Mouse (Mus musculus) midbrain, embryonic 16.5 days (tissue): Measurements from ENCODE around the gene Gigyf2. TPM values are rescaled to one million over a fixed set of nuclear protein-coding genes. Genes with fewer than 3 reads are reported as not detected.

Source experiments
- ATAC-seq: fragments of 200-750 bp; cut with Nextera tagmentation; 2 replicates; pipeline ENCODE4 v1.8.0; 2017; ENCODE audit warnings: moderate TSS enrichment
- H3K27ac ChIP-seq: fragments of 300-500 bp; sonication (generic); 2 replicates; pipeline ENCODE4 v1.5.1; 2014; ENCODE audit warnings: mild to moderate bottlenecking, low read length, mixed read lengths
- H3K27me3 ChIP-seq: fragments of 300-500 bp; sonication (generic); 2 replicates; pipeline ENCODE4 v1.6.1; 2014; ENCODE audit warnings: low read depth, low read length, mixed read lengths; ENCODE audit not compliant: control insufficient read depth, insufficient read depth
- H3K36me3 ChIP-seq: fragments of 300-500 bp; sonication (generic); 2 replicates; pipeline ENCODE4 v1.6.1; 2014; ENCODE audit warnings: mild to moderate bottlenecking, low read length, moderate library complexity, mixed read lengths; ENCODE audit not compliant: control insufficient read depth, insufficient read depth
- H3K4me1 ChIP-seq: fragments of 300-500 bp; sonication (generic); 2 replicates; pipeline ENCODE4 v1.6.1; 2014; ENCODE audit warnings: mild to moderate bottlenecking, low read length, mixed read lengths; ENCODE audit not compliant: control insufficient read depth, insufficient read depth
- H3K4me2 ChIP-seq: fragments of 300-500 bp; sonication (generic); 2 replicates; pipeline ENCODE4 v1.6.1; 2014; ENCODE audit warnings: mild to moderate bottlenecking, low read length, mixed read lengths
- H3K4me3 ChIP-seq: fragments of 300-500 bp; sonication (generic); 2 replicates; pipeline ENCODE4 v1.5.1; 2014; ENCODE audit warnings: low read depth, mild to moderate bottlenecking, low read length, moderate library complexity, mixed read lengths
- H3K9ac ChIP-seq: fragments of 300-500 bp; sonication (generic); 2 replicates; pipeline ENCODE4 v1.6.1; 2014; ENCODE audit warnings: low read depth, low read length, mixed read lengths
- H3K9me3 ChIP-seq: fragments of 300-500 bp; sonication (generic); replicated peaks from 2 replicates; pipeline ENCODE4 v1.6.1; 2014; ENCODE audit warnings: mild to moderate bottlenecking, low read length, mixed read lengths; ENCODE audit not compliant: control insufficient read depth, poor library complexity, severe bottlenecking
- WGBS: fragments of 180-500 bp; shearing (Covaris S2); extraction: QIAGEN DNeasy Blood & Tissue Kit; methylation state at CpG from one replicate; pipeline ENCODE4 v1.1.7; 2014; 5-methylcytosine and 5-hydroxymethylcytosine counted together
- polyA plus RNA-seq: library from polyadenylated mRNA; unstranded; fragments of >200 nt; fragmentation: Nextera tagmentation; extraction: Ambion mirVana; gene quantifications from 2 replicates; pipeline ENCODE4 v1.2.1, GENCODE M21; 2015

The Gigyf2 gene
- polyA plus RNA-seq, 1 experiment from 2014 or later = 66.4 TPM

- H3K27ac ChIP-seq = no peak overlapping the region
- H3K9me3 ChIP-seq = no peaks in the 10 kb centered on the region; the same call in 1 of the 2 replicates
- ATAC-seq = no peak
- H3K9ac ChIP-seq = no peak overlapping the region
- H3K27me3 ChIP-seq = no peaks in the 10 kb centered on the region
- no peaks in the 10 kb centered on the region for H3K4me1 ChIP-seq
- H3K4me2 ChIP-seq = no peak overlapping the region
- H3K36me3 ChIP-seq = no peaks in the 10 kb centered on the region
- H3K4me3 ChIP-seq = no peak overlapping the region
- 91% methylated on average over 8 of the region's 8 CpGs for WGBS
These were observed 12.8 kb upstream of the Gigyf2 start for GRCm38 (mm10) chr1:87313843-87314570.

- Histone ChIP-seq H3K4me3 (no peak overlapping the region), H3K4me2 (no peak overlapping the region), H3K4me1 (no peaks in the 10 kb centered on the region), H3K9me3 (peaks cover 7% of the 10 kb centered on the region), H3K27ac (no peak overlapping the region), H3K27me3 (no peaks in the 10 kb centered on the region), H3K36me3 (no peaks in the 10 kb centered on the region), H3K9ac (no peak overlapping the region)
- 92% methylated on average over 2 of the region's 2 CpGs for WGBS
- no peak for ATAC-seq
These were observed 11.4 kb upstream of the Gigyf2 start for GRCm38 (mm10) chr1:87315431-87315830.

- Histone ChIP-seq H3K9me3 (peaks cover 9% of the 10 kb centered on the region), H3K4me2 (no peak overlapping the region), H3K4me3 (no peak overlapping the region), H3K4me1 (no peaks in the 10 kb centered on the region), H3K27ac (no peak overlapping the region), H3K9ac (no peak overlapping the region), H3K27me3 (no peaks in the 10 kb centered on the region), H3K36me3 (no peaks in the 10 kb centered on the region)
- WGBS = 79% methylated on average over 2 of the region's 2 CpGs
- no peak for ATAC-seq
These were observed 10.9 kb upstream of the Gigyf2 start for GRCm38 (mm10) chr1:87315894-87316293.

DNA sequence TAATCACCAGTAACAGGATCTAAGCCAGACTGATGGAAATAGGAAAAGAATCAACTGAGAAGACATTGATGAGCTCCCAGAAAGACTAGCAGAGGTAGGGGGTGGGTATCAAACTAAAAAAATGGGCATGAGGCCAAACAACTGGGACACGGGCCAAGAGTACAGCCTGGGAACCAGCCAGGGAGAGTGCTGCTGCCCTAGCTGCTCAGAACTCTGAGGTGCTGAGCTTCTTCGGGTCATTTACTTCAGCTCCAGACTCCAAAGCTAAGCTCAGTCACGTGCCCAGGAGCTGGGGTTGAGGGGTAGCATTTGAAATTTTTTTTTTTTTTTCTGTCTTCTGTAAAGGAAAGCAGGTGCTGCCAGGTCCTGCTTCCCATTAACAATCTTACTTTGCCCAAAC lies 10.1 kb upstream of the Gigyf2 start:
- no peaks in the 10 kb centered on the region for H3K4me1 ChIP-seq
- no peak overlapping the region for H3K27ac ChIP-seq
- no peak overlapping the region for H3K4me2 ChIP-seq
- H3K9ac ChIP-seq = no peak overlapping the region
- WGBS = 47% methylated on average over 3 of the region's 3 CpGs
- H3K4me3 ChIP-seq = no peak overlapping the region
- no peaks in the 10 kb centered on the region for H3K27me3 ChIP-seq
- no peaks in the 10 kb centered on the region for H3K36me3 ChIP-seq
- ATAC-seq = no peak
- peaks cover 17% of the 10 kb centered on the region for H3K9me3 ChIP-seq

- no peak overlapping the region for H3K9ac ChIP-seq
- no peaks in the 10 kb centered on the region for H3K4me1 ChIP-seq
- H3K4me2 ChIP-seq = no peak overlapping the region
- no peaks in the 10 kb centered on the region for H3K27me3 ChIP-seq
- WGBS = 0% methylated on average over 1 of the region's 1 CpGs
- no peaks in the 10 kb centered on the region for H3K36me3 ChIP-seq
- no peak overlapping the region for H3K27ac ChIP-seq
- peaks cover 20% of the 10 kb centered on the region for H3K9me3 ChIP-seq
- ATAC-seq = no peak
- no peak overlapping the region for H3K4me3 ChIP-seq
These were observed 5.7 kb upstream of the Gigyf2 start for GRCm38 (mm10) chr1:87321071-87321470.

- H3K4me1 ChIP-seq = no peaks in the 10 kb centered on the region
- no peak overlapping the region for H3K27ac ChIP-seq
- no peak for ATAC-seq
- H3K27me3 ChIP-seq = no peaks in the 10 kb centered on the region
- no peaks in the 10 kb centered on the region for H3K36me3 ChIP-seq
- H3K9me3 ChIP-seq = peaks cover 20% of the 10 kb centered on the region
- no peak overlapping the region for H3K4me2 ChIP-seq
- 93% methylated on average over 3 of the region's 3 CpGs for WGBS
- no peak overlapping the region for H3K4me3 ChIP-seq
- H3K9ac ChIP-seq = no peak overlapping the region
These were observed 4.0 kb upstream of the Gigyf2 start for GRCm38 (mm10) chr1:87322778-87323177.

DNA sequence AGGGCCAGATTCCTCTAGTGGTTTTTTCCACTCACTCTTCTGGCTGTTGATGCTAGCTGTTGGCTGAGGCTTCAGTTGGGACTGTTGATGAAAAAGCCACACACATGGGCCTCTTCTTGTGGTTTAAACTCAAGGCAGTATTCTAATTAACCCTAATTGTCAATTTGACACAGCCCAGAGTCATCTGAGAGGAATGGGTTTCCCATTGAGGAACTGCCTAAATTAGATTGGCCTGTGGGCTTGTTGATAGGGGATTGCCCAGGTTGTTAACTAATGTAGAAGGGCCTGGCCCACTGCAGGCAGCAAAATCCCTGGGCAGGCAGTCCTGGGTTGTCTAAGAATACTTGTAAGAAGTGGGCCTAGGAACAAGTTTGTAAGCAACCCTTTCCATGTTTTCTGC lies 2.1 kb upstream of the Gigyf2 start:
- Histone ChIP-seq H3K36me3 (no peaks in the 10 kb centered on the region), H3K4me2 (no peak overlapping the region), H3K4me1 (peaks cover 8% of the 10 kb centered on the region), H3K27me3 (no peaks in the 10 kb centered on the region), H3K9me3 (peaks cover 15% of the 10 kb centered on the region), H3K9ac (no peak overlapping the region), H3K4me3 (no peak overlapping the region), H3K27ac (no peak overlapping the region)
- ATAC-seq = no peak

GRCm38 (mm10) chr1:87327165-87327861 lies 515 bp downstream of the Gigyf2 start:
- Histone ChIP-seq H3K36me3 (no peaks in the 10 kb centered on the region), H3K4me2 (peak overlapping the region; percentile 79), H3K4me1 (peaks cover 8% of the 10 kb centered on the region), H3K27me3 (no peaks in the 10 kb centered on the region), H3K27ac (peak overlapping the region; percentile 96), H3K9me3 (no peaks in the 10 kb centered on the region), H3K4me3 (peak overlapping the region; percentile 93), H3K9ac (peak overlapping the region; percentile 99)
- WGBS = under 1% methylated on average over 48 of the region's 53 CpGs
- peak; percentile 88 for ATAC-seq

- Histone ChIP-seq H3K9ac (no peak overlapping the region), H3K9me3 (no peaks in the 10 kb centered on the region), H3K4me3 (no peak overlapping the region), H3K27ac (no peak overlapping the region), H3K27me3 (no peaks in the 10 kb centered on the region), H3K4me2 (no peak overlapping the region), H3K4me1 (peaks cover 8% of the 10 kb centered on the region), H3K36me3 (peaks cover 9% of the 10 kb centered on the region; the same call in 1 of the 2 replicates)
- WGBS = 95% methylated on average over 4 of the region's 4 CpGs
- ATAC-seq = no peak
These were observed 5.0 kb downstream of the Gigyf2 start for GRCm38 (mm10) chr1:87331774-87332173.
